Mouse (Mus musculus): ENCODE measurements around the gene Atxn7l1.

DNA sequence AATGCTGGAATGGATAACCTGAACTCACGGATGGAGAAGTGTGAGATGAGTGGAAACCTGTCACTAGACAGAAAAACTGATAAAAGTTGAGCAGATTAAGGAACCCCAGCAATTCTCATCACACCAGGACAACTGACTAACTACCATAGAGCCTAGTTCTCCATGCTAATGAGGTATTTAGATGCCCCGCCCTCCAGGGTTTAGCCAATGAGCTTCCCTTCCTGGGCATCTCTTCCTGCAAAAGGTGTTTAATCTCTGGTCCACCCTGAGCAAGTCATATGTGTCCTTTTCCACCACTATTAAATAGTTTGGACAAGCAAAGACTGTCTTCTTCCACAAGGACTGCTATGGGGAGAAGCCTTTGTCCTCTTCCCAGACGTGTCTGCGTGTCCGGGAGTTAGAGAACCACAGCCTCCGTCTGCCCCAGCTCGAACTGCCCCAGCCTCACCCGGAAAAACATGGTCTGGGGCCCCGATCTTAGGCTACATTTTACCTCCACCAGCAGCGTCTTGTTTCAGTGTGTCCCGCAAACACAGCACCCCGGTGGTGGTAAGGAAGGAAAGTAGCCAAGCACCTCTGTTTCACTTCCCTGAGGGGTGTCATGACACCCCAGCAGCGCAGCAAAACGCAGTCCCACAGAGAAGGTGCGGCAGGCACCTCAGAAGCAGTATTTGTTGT lies 28.7 kb upstream of the Atxn7l1 start:
- TF ChIP-seq POLR2A (IDR thresholded peaks at IDR 0.05; ENCODE audit: control insufficient read depth, extremely low read depth, insufficient read depth, low read length, poor library complexity) = no peak
- no peak for TF ChIP-seq CTCF (IDR thresholded peaks at IDR 0.05; ENCODE audit: borderline replicate concordance, control insufficient read depth, extremely low read depth, insufficient read depth, low read length, poor library complexity)
